Mouse (Mus musculus): Measurements from ENCODE around the gene Uaca. TPM values are rescaled to one million over a fixed set of nuclear protein-coding genes. Genes with fewer than 3 reads are reported as not detected.

Uaca gene
- polyA plus RNA-seq, 1 experiment, result 13.8 TPM

DNA sequence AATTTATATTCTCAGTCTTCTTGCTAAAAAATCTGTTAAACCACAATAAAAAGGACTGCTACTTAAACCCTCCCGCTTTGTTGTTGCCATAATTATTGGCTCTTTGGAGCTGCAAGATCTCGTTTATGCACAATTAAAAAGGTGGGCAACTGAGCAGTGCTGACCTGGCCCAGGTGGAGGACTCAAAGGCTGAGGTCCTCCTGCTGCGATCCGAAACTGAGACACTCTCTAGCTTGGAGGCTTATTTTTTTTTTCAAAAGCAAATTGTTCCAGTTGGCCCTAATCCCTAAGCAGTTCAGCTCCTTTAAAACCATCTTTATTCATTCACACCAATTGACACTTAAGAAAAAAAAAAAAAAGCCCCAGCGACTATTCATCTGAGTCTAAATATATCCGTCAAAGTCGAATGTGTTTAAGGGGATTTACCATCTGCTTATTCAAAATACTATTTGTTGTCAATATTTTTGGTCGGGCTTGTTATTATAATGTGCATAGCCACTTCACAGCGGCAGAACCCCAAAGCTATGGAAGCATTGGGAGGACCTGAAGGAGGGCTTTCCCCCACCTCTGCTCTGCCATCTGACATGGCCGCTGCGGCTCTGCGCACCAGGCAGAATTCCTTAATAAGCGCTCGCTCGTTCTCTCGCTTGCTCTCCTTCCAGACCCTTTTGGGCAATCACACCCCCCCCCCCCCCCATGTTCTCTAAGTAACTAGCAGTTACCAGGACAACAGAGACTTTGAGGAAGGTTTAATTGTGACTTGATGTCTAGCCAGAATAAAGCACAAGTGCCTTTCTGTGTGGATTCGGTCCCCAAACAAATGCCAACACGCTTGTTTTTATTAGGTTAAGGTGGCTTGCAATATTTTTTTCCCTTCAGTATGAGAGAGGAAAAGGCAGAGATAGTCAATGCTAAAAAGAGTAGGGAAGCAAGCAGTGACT is 92.4 kb downstream of the Uaca start:
- no peaks in the 10 kb centered on the region; the same call in 1 of the 2 replicates for H3K4me1 ChIP-seq (ENCODE audit: control insufficient read depth, insufficient read depth, low read length)
- TF ChIP-seq CTCF (IDR thresholded peaks at IDR 0.05; ENCODE audit: insufficient read depth, low read length) (no peak), POLR2A (IDR thresholded peaks at IDR 0.05; ENCODE audit: borderline replicate concordance, extremely low read depth, low read depth, low read length) (no peak)
- no peak overlapping the region for H3K4me3 ChIP-seq (replicated peaks; ENCODE audit: extremely low read depth, low read depth, low read length)
- WGBS, result 60% methylated on average over 18 of the region's 18 CpGs
- no peak for DNase-seq

DNA sequence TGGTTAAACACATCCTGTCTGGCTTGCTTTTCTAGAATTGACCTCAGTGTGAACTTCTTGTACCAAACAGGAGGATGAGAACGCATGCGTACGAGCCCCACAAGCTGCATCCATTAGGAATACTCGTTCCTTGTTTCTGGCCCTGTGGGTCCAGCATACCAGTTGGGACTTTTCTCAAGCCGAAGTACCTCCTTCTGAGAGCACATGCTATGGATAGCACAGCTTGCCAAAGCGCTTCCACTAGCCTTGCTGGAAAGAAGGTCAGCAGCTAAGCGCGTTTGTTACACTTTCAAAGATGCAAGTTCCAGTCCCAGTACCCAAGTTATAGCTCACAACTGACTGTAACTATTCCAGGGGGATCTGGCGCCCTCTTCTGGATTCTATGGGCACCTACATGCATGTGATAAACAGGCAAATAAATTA is 93.1 kb downstream of the Uaca start:
- no peak overlapping the region for H3K4me3 ChIP-seq (replicated peaks; ENCODE audit: extremely low read depth, low read depth, low read length)
- DNase-seq, result no peak
- 52% methylated on average over 9 of the region's 9 CpGs for WGBS
- H3K4me1 ChIP-seq (ENCODE audit: control insufficient read depth, insufficient read depth, low read length), result no peaks in the 10 kb centered on the region; the same call in 1 of the 2 replicates
- TF ChIP-seq CTCF (IDR thresholded peaks at IDR 0.05; ENCODE audit: insufficient read depth, low read length) (no peak), POLR2A (IDR thresholded peaks at IDR 0.05; ENCODE audit: borderline replicate concordance, extremely low read depth, low read depth, low read length) (no peak)

DNA sequence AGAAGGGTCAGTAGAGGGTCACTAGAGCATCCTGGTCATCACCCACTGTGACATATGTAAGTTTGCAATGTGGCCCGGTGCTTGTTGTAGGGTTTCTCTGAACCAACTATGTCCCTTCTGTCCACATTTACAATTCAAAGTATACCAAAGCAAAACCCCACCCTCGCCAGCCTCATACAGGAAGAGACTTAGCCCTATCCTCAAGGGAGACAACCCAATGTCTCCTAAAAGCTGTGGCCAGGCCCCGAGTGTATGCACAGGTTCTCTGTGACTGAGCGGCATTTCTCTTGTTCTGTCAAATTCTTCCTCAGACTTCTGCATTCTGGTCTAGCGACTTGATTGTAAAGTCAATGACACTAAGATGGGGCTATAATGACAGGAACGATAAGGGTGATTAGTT is 99.2 kb downstream of the Uaca start:
- DNase-seq, result no peak
- Histone ChIP-seq H3K4me1 (ENCODE audit: control insufficient read depth, insufficient read depth, low read length) (no peaks in the 10 kb centered on the region), H3K4me3 (replicated peaks; ENCODE audit: extremely low read depth, low read depth, low read length) (no peak overlapping the region)
- TF ChIP-seq POLR2A (IDR thresholded peaks at IDR 0.05; ENCODE audit: borderline replicate concordance, extremely low read depth, low read depth, low read length) (no peak), CTCF (IDR thresholded peaks at IDR 0.05; ENCODE audit: insufficient read depth, low read length) (no peak)
- 82% methylated on average over 6 of the region's 6 CpGs for whole genome bisulfite sequencing

DNA sequence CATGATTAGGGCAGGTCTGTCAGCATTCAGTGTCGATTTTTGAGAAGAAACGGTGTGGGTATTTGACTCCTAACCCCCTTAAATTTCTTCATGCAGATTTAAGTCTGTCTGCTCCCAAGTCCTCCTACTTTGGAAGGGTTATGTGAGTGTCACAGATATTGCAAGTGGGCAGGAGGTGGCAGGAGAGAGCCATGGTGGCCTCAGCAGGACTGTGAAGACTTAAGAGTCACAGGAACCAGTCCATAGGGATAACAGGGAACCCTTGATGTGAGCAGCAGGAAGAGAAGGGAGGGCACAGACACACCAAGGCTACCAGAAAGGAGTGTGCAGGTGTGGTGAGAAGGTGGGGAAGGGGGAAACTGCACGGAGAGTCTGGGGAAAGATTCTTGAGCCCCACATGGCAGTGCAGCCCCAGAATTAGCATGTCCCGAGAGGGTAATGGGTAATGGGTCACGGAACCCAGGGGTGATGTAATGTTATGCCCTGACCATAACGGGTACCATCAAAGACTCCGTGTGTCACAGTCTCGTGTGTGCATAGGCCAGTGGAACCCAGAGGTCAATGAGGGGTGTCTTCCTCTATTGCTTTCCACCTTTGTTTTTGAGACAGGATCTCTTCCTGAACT is 101.3 kb downstream of the Uaca start:
- Histone ChIP-seq H3K4me1 (ENCODE audit: control insufficient read depth, insufficient read depth, low read length) (no peaks in the 10 kb centered on the region), H3K4me3 (replicated peaks; ENCODE audit: extremely low read depth, low read depth, low read length) (no peak overlapping the region)
- TF ChIP-seq CTCF (IDR thresholded peaks at IDR 0.05; ENCODE audit: insufficient read depth, low read length), result peak; percentile 76
- TF ChIP-seq POLR2A (IDR thresholded peaks at IDR 0.05; ENCODE audit: borderline replicate concordance, extremely low read depth, low read depth, low read length), result no peak
- no peak for DNase-seq
- 49% methylated on average over 8 of the region's 8 CpGs for WGBS

DNA sequence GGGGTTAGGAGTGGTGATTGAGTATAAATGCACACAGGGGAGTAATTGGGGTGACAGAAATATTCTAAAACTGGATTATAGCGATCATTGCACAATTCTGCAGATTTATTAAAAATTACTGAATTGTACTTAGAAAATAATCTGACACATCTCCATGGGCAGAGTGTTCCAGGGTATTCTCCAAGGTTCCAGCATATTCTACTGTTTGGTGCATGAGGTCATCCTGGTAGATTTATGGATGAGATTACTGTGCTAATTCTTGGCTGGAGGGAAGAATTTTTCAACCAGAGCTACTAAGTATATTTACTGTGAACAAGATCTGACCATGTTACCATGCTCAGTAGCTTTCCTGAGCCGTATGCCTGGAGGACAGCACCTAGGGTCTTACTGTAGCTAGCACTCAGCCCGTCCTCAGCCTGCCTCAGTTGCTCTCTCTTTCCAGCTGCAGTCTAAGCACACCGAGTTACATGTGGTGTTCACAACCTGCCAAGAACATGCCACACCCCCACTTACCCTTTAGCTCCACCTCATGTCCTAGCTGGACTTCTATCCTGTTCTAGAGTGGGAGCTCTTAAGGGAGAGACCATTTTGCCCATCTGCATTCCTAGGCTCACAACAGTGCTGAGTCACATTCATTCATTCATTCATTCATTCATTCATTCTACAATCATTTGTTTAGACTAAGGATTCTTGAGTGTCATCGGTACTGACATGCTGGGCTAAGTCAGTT is 104.1 kb downstream of the Uaca start:
- DNase-seq, result no peak
- 73% methylated on average over 5 of the region's 5 CpGs for WGBS
- no peak for TF ChIP-seq POLR2A (IDR thresholded peaks at IDR 0.05; ENCODE audit: borderline replicate concordance, extremely low read depth, low read depth, low read length)
- TF ChIP-seq CTCF (IDR thresholded peaks at IDR 0.05; ENCODE audit: insufficient read depth, low read length), result no peak
- no peak overlapping the region for H3K4me3 ChIP-seq (replicated peaks; ENCODE audit: extremely low read depth, low read depth, low read length)
- H3K4me1 ChIP-seq (ENCODE audit: control insufficient read depth, insufficient read depth, low read length), result no peaks in the 10 kb centered on the region

DNA sequence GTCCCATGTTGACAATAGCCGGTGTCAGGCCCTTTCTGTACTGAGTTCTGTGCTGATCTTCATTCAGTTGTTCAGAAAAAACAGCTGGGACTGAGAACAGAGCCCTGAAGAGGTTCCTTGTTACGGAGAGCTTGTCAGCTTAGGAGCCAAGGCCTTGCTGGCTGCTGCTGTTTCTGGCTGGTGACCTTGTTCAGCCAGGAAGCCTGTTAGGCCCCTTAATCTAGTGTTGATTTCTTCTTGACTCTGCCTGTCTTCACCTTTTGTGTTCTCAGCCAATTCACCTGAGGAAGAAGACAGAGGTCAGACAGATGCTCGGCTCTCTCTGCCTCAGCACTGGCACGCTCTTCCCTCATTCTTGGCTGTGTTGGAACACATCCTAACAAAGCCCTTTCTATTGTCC is 104.9 kb downstream of the Uaca start:
- TF ChIP-seq POLR2A (IDR thresholded peaks at IDR 0.05; ENCODE audit: borderline replicate concordance, extremely low read depth, low read depth, low read length) (no peak), CTCF (IDR thresholded peaks at IDR 0.05; ENCODE audit: insufficient read depth, low read length) (no peak)
- DNase-seq, result no peak
- 71% methylated on average over 4 of the region's 4 CpGs for WGBS
- H3K4me1 ChIP-seq (ENCODE audit: control insufficient read depth, insufficient read depth, low read length), result no peaks in the 10 kb centered on the region
- no peak overlapping the region for H3K4me3 ChIP-seq (replicated peaks; ENCODE audit: extremely low read depth, low read depth, low read length)

DNA sequence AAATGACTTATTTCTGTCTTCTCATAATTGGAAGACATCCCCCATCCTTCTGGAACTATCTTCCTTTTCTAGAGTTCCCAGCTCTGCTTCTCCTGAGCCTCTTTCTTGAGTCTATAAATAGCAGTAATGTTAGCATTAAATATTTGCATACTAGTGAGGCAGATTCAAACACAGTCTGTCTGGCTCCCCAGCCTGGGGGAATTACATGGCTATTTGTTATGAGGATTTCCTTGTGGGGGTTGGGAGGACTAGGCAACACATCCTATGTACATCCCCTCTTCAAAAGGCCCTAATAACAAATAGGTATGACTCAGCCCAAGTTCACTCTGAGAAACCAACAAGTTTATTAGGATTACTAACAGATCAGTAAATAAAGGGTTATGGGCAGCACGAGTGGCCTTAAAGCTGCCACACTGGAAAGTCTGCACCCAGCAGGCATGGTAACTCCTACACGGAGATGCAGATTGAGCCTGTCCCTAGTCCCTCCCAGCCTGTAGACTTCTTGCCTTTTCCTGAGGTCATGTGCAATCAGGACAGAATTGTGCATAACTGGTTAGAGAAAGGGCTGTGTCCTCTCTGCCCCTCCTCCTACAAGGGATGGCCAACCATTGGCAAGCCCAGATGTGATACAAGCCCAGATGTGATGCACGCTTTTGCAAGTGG is 105.6 kb downstream of the Uaca start:
- WGBS, result 45% methylated on average over 3 of the region's 3 CpGs
- Histone ChIP-seq H3K4me1 (ENCODE audit: control insufficient read depth, insufficient read depth, low read length) (no peaks in the 10 kb centered on the region), H3K4me3 (replicated peaks; ENCODE audit: extremely low read depth, low read depth, low read length) (no peak overlapping the region)
- TF ChIP-seq CTCF (IDR thresholded peaks at IDR 0.05; ENCODE audit: insufficient read depth, low read length) (no peak), POLR2A (IDR thresholded peaks at IDR 0.05; ENCODE audit: borderline replicate concordance, extremely low read depth, low read depth, low read length) (no peak)
- DNase-seq, result no peak

DNA sequence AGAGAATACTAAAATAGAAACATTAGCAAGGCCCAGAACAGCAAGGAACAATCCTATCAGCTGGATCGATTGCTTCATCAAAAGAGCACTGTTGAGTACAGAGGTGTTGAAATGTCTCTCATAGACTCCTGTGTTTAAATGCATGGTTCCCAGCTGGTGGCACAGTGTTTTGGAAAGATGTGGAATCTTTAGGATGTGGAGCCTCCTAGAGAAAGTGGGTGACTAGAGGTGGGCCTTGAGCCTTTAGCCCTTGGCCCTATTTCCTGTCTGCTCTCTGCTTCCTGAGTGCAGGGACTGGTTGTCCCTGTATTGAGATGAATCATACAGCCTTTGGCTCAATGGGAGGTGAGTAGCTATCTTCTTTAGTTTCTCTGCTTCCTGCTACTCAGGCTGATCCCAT is 117.9 kb downstream of the Uaca start:
- no peaks in the 10 kb centered on the region for H3K4me1 ChIP-seq (ENCODE audit: control insufficient read depth, insufficient read depth, low read length)
- TF ChIP-seq POLR2A (IDR thresholded peaks at IDR 0.05; ENCODE audit: borderline replicate concordance, extremely low read depth, low read depth, low read length), result no peak
- DNase-seq, result no peak
- no peak overlapping the region for H3K4me3 ChIP-seq (replicated peaks; ENCODE audit: extremely low read depth, low read depth, low read length)
- WGBS, result 63% methylated on average over 1 of the region's 1 CpGs

DNA sequence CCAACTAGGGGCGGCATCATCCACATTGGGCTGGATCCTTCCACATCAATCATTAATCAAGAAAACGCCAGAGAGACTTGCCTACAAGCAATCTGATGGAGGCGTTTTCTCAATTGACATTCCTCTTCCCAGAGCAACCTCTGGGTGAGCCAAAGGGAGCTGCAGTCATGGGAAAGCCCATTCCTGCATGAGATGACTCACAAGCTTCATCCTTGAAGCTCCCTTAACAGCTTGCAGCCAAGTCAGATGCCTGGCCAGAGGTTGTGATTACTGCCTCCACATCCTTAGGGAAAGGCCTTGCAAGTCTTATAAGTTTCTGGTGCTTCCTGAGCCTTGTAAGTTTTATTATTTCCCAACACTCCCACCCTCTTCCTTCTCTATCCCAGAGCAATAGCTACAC is 119.3 kb downstream of the Uaca start:
- Histone ChIP-seq H3K4me1 (ENCODE audit: control insufficient read depth, insufficient read depth, low read length) (no peaks in the 10 kb centered on the region), H3K4me3 (replicated peaks; ENCODE audit: extremely low read depth, low read depth, low read length) (no peak overlapping the region)
- no peak for TF ChIP-seq POLR2A (IDR thresholded peaks at IDR 0.05; ENCODE audit: borderline replicate concordance, extremely low read depth, low read depth, low read length)
- TF ChIP-seq CTCF (IDR thresholded peaks at IDR 0.05; ENCODE audit: insufficient read depth, low read length), result no peak
- DNase-seq, result no peak
- 82% methylated on average over 3 of the region's 3 CpGs for WGBS

Data from lung, adult 2 months (tissue).